18 mouse cellular contexts compared by ENCODE assay signal in genomic region chr12:12373111-12373862, GRCm38 (mm10).
DNase-seq lines count a peak whose midpoint lies in the region; ATAC-seq lines count a peak whose summit lies in the region.
"Had no signal": no experiment of that assay in that cellular context is flagged by ENCODE, and none has a peak within 500 bp of the region (broad histone marks: within the 10 kb centered on the region; RNA-seq: fewer than 3 reads in every experiment).

No protein-coding gene starts in this region.

- no peak for ATAC-seq in midbrain, embryonic 14.5 days (ENCODE audit: low FRiP score, low TSS enrichment)
- ATAC-seq: forebrain, embryonic 14.5 days; hindbrain, postnatal 0 days had no signal

- H3K36me3 ChIP-seq in midbrain, embryonic 14.5 days (ENCODE audit: control insufficient read depth, insufficient read depth, low read length), result 0 out of 2 replicates have a peak, but pooled peaks cover 2% of the 10 kb centered on the region
- H3K36me3 ChIP-seq: G1E; lung, embryonic 15.5 days had no signal

- H3K9ac ChIP-seq in midbrain, embryonic 14.5 days (replicated peaks; ENCODE audit: low read length), result no peak overlapping the region
- H3K9ac ChIP-seq: heart, embryonic 15.5 days; lung, embryonic 15.5 days had no signal

- no peaks in the 10 kb centered on the region for H3K4me1 ChIP-seq in midbrain, embryonic 14.5 days (ENCODE audit: control insufficient read depth, insufficient read depth, low read length)
- H3K4me1 ChIP-seq: heart, embryonic 15.5 days; lung, embryonic 15.5 days had no signal

- no peaks in the 10 kb centered on the region for H3K27me3 ChIP-seq in midbrain, embryonic 14.5 days (ENCODE audit: control insufficient read depth, insufficient read depth, low read length)
- H3K27me3 ChIP-seq: heart, embryonic 15.5 days; lung, embryonic 15.5 days had no signal

- peak; percentile 63 for DNase-seq in CD4-positive, CD25-positive, alpha-beta regulatory T cell, adult 2 months (ENCODE audit: low read depth, low spot score)
- DNase-seq in T-cell, adult 2 months (ENCODE audit: low spot score), result peak; percentile 50
- peak; percentile 53 for DNase-seq in lung, postnatal 36 days
- DNase-seq in thymus, postnatal 14 days, result peak; percentile 68
- no peak for DNase-seq in kidney, postnatal 10 days
- no peak for DNase-seq in midbrain, embryonic 14.5 days
- no peak for DNase-seq in right cerebral cortex, adult 18-20 months
- DNase-seq: cerebellum, adult 8-10 months; gastrocnemius, postnatal 14 days; kidney, adult 8-10 months; kidney, postnatal 36 days; left cerebral cortex, postnatal 4 days; liver had no signal

- 91% methylated on average over 11 of the region's 11 CpGs for WGBS in midbrain, embryonic 14.5 days

- no peak overlapping the region for H3K4me3 ChIP-seq in midbrain, embryonic 14.5 days (replicated peaks; ENCODE audit: low read depth, low read length)
- H3K4me3 ChIP-seq: heart, embryonic 15.5 days; lung, embryonic 15.5 days had no signal

- no peak overlapping the region for H3K4me2 ChIP-seq in midbrain, embryonic 14.5 days (ENCODE audit: low read length)
- H3K4me2 ChIP-seq: heart, embryonic 15.5 days; lung, embryonic 15.5 days had no signal

- no peak overlapping the region for H3K27ac ChIP-seq in midbrain, embryonic 14.5 days (replicated peaks; ENCODE audit: low read depth, low read length)
- H3K27ac ChIP-seq: heart, embryonic 15.5 days; hindbrain, postnatal 0 days; lung, embryonic 15.5 days had no signal

- no peaks in the 10 kb centered on the region for H3K9me3 ChIP-seq in midbrain, embryonic 14.5 days (ENCODE audit: control insufficient read depth, low read length)
- H3K9me3 ChIP-seq: heart, embryonic 15.5 days; lung, embryonic 15.5 days had no signal

Comparison
In these comparisons a context has a peak if more than half of its experiments do, and no peak if none do; other contexts are left out.
1. DNase-seq: peak in CD4-positive, CD25-positive, alpha-beta regulatory T cell, adult 2 months (single experiment), T-cell, adult 2 months (single experiment), lung, postnatal 36 days (single experiment) and thymus, postnatal 14 days (single experiment); none in kidney, postnatal 10 days (single experiment), midbrain, embryonic 14.5 days (single experiment) and right cerebral cortex, adult 18-20 months (single experiment).